Mouse (Mus musculus): ENCODE measurements around the gene Xndc1. TPM values are rescaled to one million over a fixed set of nuclear protein-coding genes. Genes with fewer than 3 reads are reported as not detected.

The Xndc1 gene
- polyA plus RNA-seq (2014; fragmentation: Illumina TruSeq; extraction: RNeasy Lipid Tissue Mini Kit (QIAGEN cat#74804); ENCODE audit: low read depth, low replicate concordance), result 9.9 TPM

GRCm38 (mm10) chr7:102065046-102065891 lies at the start of gene Xndc1, which contains the start of the genes Rnf121 and Xntrpc:
Xndc1 (plus strand) TSS chr7:102065511.
Rnf121 (minus strand) TSS chr7:102065469.
Xntrpc (plus strand) TSS chr7:102065713.

GRCm38 (mm10) chr7:102018590-102018989 lies 46.7 kb upstream of the Xndc1 start, which contains the start of gene Il18bp:
Il18bp (minus strand) TSS chr7:102018690.

GRCm38 (mm10) chr7:102082816-102083215 lies 17.5 kb downstream of the Xndc1 start, which contains the start of gene Trpc2:
Trpc2 (plus strand) TSS chr7:102083116.

GRCm38 (mm10) chr7:102101487-102101886 lies 36.2 kb downstream of the Xndc1 start, which contains the start of gene Art1:
Art1 (plus strand) TSS chr7:102101743.

GRCm38 (mm10) chr7:102109171-102109570 lies 43.9 kb downstream of the Xndc1 start, which contains the start of gene Art5:
Art5 (minus strand) TSS chr7:102109489.

GRCm38 (mm10) chr7:102116579-102117331 lies 51.4 kb downstream of the Xndc1 start, which contains the start of gene Chrna10:
Chrna10 (minus strand) TSS chr7:102116828.

Other genes with a start within 250 kb of the Xndc1 start
- not detected for gene Phox2a, start 247.2 kb upstream of the Xndc1 start, polyA plus RNA-seq (2014; fragmentation: Illumina TruSeq; extraction: RNeasy Lipid Tissue Mini Kit (QIAGEN cat#74804); ENCODE audit: low read depth, low replicate concordance)
- gene Inppl1, start 227.3 kb upstream of the Xndc1 start, polyA plus RNA-seq (2014; fragmentation: Illumina TruSeq; extraction: RNeasy Lipid Tissue Mini Kit (QIAGEN cat#74804); ENCODE audit: low read depth, low replicate concordance), result 25.5 TPM
- gene Folr2, start 208.3 kb upstream of the Xndc1 start, polyA plus RNA-seq (2014; fragmentation: Illumina TruSeq; extraction: RNeasy Lipid Tissue Mini Kit (QIAGEN cat#74804); ENCODE audit: low read depth, low replicate concordance), result not detected
- gene Anapc15, start 201.8 kb upstream of the Xndc1 start, polyA plus RNA-seq (2014; fragmentation: Illumina TruSeq; extraction: RNeasy Lipid Tissue Mini Kit (QIAGEN cat#74804); ENCODE audit: low read depth, low replicate concordance), result 16.7 TPM
- 65.8 TPM for gene Folr1, start 194.7 kb upstream of the Xndc1 start, polyA plus RNA-seq (2014; fragmentation: Illumina TruSeq; extraction: RNeasy Lipid Tissue Mini Kit (QIAGEN cat#74804); ENCODE audit: low read depth, low replicate concordance)
- gene Lamtor1, start 159.6 kb upstream of the Xndc1 start, polyA plus RNA-seq (2014; fragmentation: Illumina TruSeq; extraction: RNeasy Lipid Tissue Mini Kit (QIAGEN cat#74804); ENCODE audit: low read depth, low replicate concordance), result 9.7 TPM
- not detected for gene Tomt, start 159.2 kb upstream of the Xndc1 start, polyA plus RNA-seq (2014; fragmentation: Illumina TruSeq; extraction: RNeasy Lipid Tissue Mini Kit (QIAGEN cat#74804); ENCODE audit: low read depth, low replicate concordance)
- gene Lrrc51, start 131.6 kb upstream of the Xndc1 start, polyA plus RNA-seq (2014; fragmentation: Illumina TruSeq; extraction: RNeasy Lipid Tissue Mini Kit (QIAGEN cat#74804); ENCODE audit: low read depth, low replicate concordance), result 4.3 TPM
- gene Numa1, start 131.4 kb upstream of the Xndc1 start, polyA plus RNA-seq (2014; fragmentation: Illumina TruSeq; extraction: RNeasy Lipid Tissue Mini Kit (QIAGEN cat#74804); ENCODE audit: low read depth, low replicate concordance), result 58.5 TPM
- 9.1 TPM for gene Il18bp, start 46.8 kb upstream of the Xndc1 start, polyA plus RNA-seq (2014; fragmentation: Illumina TruSeq; extraction: RNeasy Lipid Tissue Mini Kit (QIAGEN cat#74804); ENCODE audit: low read depth, low replicate concordance)
- gene Rnf121, start within 50 bp of the Xndc1 start, polyA plus RNA-seq (2014; fragmentation: Illumina TruSeq; extraction: RNeasy Lipid Tissue Mini Kit (QIAGEN cat#74804); ENCODE audit: low read depth, low replicate concordance), result 16.5 TPM
- not detected for gene Xntrpc, start 202 bp downstream of the Xndc1 start, polyA plus RNA-seq (2014; fragmentation: Illumina TruSeq; extraction: RNeasy Lipid Tissue Mini Kit (QIAGEN cat#74804); ENCODE audit: low read depth, low replicate concordance)
- not detected for gene Trpc2, start 17.6 kb downstream of the Xndc1 start, polyA plus RNA-seq (2014; fragmentation: Illumina TruSeq; extraction: RNeasy Lipid Tissue Mini Kit (QIAGEN cat#74804); ENCODE audit: low read depth, low replicate concordance)
- not detected for gene Art1, start 36.2 kb downstream of the Xndc1 start, polyA plus RNA-seq (2014; fragmentation: Illumina TruSeq; extraction: RNeasy Lipid Tissue Mini Kit (QIAGEN cat#74804); ENCODE audit: low read depth, low replicate concordance)
- gene Art5, start 44.0 kb downstream of the Xndc1 start, polyA plus RNA-seq (2014; fragmentation: Illumina TruSeq; extraction: RNeasy Lipid Tissue Mini Kit (QIAGEN cat#74804); ENCODE audit: low read depth, low replicate concordance), result not detected
- not detected for gene Chrna10, start 51.3 kb downstream of the Xndc1 start, polyA plus RNA-seq (2014; fragmentation: Illumina TruSeq; extraction: RNeasy Lipid Tissue Mini Kit (QIAGEN cat#74804); ENCODE audit: low read depth, low replicate concordance)
- 33.4 TPM for gene Nup98, start 144.7 kb downstream of the Xndc1 start, polyA plus RNA-seq (2014; fragmentation: Illumina TruSeq; extraction: RNeasy Lipid Tissue Mini Kit (QIAGEN cat#74804); ENCODE audit: low read depth, low replicate concordance)
- 25.3 TPM for gene Pgap2, start 144.7 kb downstream of the Xndc1 start, polyA plus RNA-seq (2014; fragmentation: Illumina TruSeq; extraction: RNeasy Lipid Tissue Mini Kit (QIAGEN cat#74804); ENCODE audit: low read depth, low replicate concordance)
- 1.2 TPM for gene Rhog, start 190.5 kb downstream of the Xndc1 start, polyA plus RNA-seq (2014; fragmentation: Illumina TruSeq; extraction: RNeasy Lipid Tissue Mini Kit (QIAGEN cat#74804); ENCODE audit: low read depth, low replicate concordance)
- 5.1 TPM for gene Stim1, start 202.3 kb downstream of the Xndc1 start, polyA plus RNA-seq (2014; fragmentation: Illumina TruSeq; extraction: RNeasy Lipid Tissue Mini Kit (QIAGEN cat#74804); ENCODE audit: low read depth, low replicate concordance)

Data from kidney, adult 10 weeks (tissue).